In the genomic region with DNA sequence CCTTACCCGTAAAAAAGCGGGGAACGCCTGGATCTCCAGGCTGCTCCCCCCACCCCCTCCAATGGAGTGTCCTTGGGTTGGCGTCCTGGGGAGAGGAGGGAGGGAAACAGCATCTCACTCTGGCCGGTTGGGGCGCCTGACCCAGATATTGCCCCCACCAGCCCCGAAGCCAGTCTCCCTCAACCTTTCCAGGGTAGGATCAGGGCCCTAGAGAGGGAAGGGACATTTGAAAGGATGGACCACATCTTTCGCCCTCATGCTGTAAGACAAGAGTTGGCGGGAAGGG, we compare ENCODE assay signal across 9 mouse cellular contexts. TPM values are rescaled to one million over a fixed set of nuclear protein-coding genes. Genes with fewer than 3 reads are reported as not detected.
DNase-seq lines count a peak whose midpoint lies in the region; ATAC-seq and TF ChIP-seq lines count a peak whose summit lies in the region.
"Had no signal": no experiment of that assay in that cellular context is flagged by ENCODE, and none has a peak within 500 bp of the region (broad histone marks: within the 10 kb centered on the region; RNA-seq: fewer than 3 reads in every experiment).

No protein-coding gene starts in this region.

- no peak for TF ChIP-seq CTCF in heart, postnatal 0 days (IDR thresholded peaks at IDR 0.05; ENCODE audit: low read depth)

- H3K27ac ChIP-seq in heart, postnatal 0 days (ENCODE audit: low read depth): no peak overlapping the region
- no peak overlapping the region for H3K27ac ChIP-seq in hindbrain, embryonic 10.5 days
- no peak overlapping the region for H3K27ac ChIP-seq in midbrain, embryonic 11.5 days (ENCODE audit: low read depth, low read length)

- peaks cover 41% of the 10 kb centered on the region for H3K4me1 ChIP-seq in heart, postnatal 0 days (ENCODE audit: control insufficient read depth, insufficient read depth)
- H3K4me1 ChIP-seq in hindbrain, embryonic 10.5 days (replicated peaks): peaks cover 61% of the 10 kb centered on the region
- peaks cover 28% of the 10 kb centered on the region for H3K4me1 ChIP-seq in midbrain, embryonic 11.5 days (ENCODE audit: control insufficient read depth, insufficient read depth, low read length)

- no peak for TF ChIP-seq EP300 in heart, postnatal 0 days (IDR thresholded peaks at IDR 0.05; ENCODE audit: low read depth)

- ATAC-seq in heart, postnatal 0 days (ENCODE audit: insufficient read depth, low read depth): no peak
- no peak for ATAC-seq in midbrain, embryonic 11.5 days (ENCODE audit: low FRiP score)
- ATAC-seq in cerebellum, adult (ENCODE audit: insufficient number of reproducible peaks, low FRiP score, low TSS enrichment): no peak
- ATAC-seq: Patski had no signal

- H3K27me3 ChIP-seq in heart, postnatal 0 days (ENCODE audit: control insufficient read depth, insufficient read depth, low read length): peaks cover 6% of the 10 kb centered on the region; the same call in 1 of the 2 replicates
- peaks cover 54% of the 10 kb centered on the region for H3K27me3 ChIP-seq in hindbrain, embryonic 10.5 days (ENCODE audit: insufficient read depth, poor library complexity, severe bottlenecking)
- peaks cover 16% of the 10 kb centered on the region for H3K27me3 ChIP-seq in midbrain, embryonic 11.5 days (ENCODE audit: control insufficient read depth, insufficient read depth, low read length)
- H3K27me3 ChIP-seq: Patski had no signal

- intact Hi-C loops in gastrocnemius, postnatal 14 days (cut with DNase I; ENCODE audit: low total_unique reads): no loop called here

- H3K9me3 ChIP-seq in heart, postnatal 0 days (replicated peaks; ENCODE audit: control insufficient read depth, low read length): no peaks in the 10 kb centered on the region
- no peaks in the 10 kb centered on the region for H3K9me3 ChIP-seq in hindbrain, embryonic 10.5 days
- H3K9me3 ChIP-seq in midbrain, embryonic 11.5 days (ENCODE audit: control insufficient read depth, low read length): no peaks in the 10 kb centered on the region

- H3K4me3 ChIP-seq in heart, postnatal 0 days (ENCODE audit: low read depth, low read length): peak overlapping the region; percentile 65; the same call in 1 of the 2 replicates
- peak overlapping the region; percentile 58 for H3K4me3 ChIP-seq in hindbrain, embryonic 10.5 days
- H3K4me3 ChIP-seq in midbrain, embryonic 11.5 days (ENCODE audit: low read depth, low read length): peak overlapping the region; percentile 50; the same call in 1 of the 2 replicates

- 25% methylated on average over 9 of the region's 9 CpGs for WGBS in heart, postnatal 0 days
- WGBS in hindbrain, embryonic 10.5 days: 8% methylated on average over 9 of the region's 9 CpGs
- 7% methylated on average over 9 of the region's 9 CpGs for WGBS in midbrain, embryonic 11.5 days

- no peak for DNase-seq in heart, postnatal 0 days (ENCODE audit: low spot score)
- DNase-seq in heart, adult 8-10 months (ENCODE audit: low spot score): no peak
- DNase-seq in adrenal gland, postnatal 10 days: peak; percentile 47
- DNase-seq in hindbrain, embryonic 10.5 days (ENCODE audit: low spot score): no peak
- DNase-seq in midbrain, embryonic 11.5 days (ENCODE audit: low spot score, missing footprints): no peak
- no peak for DNase-seq in embryo, embryonic 9.5 days (ENCODE audit: extremely low spot score)
- DNase-seq in gastrocnemius, postnatal 14 days: no peak

- H3K36me3 ChIP-seq in heart, postnatal 0 days (replicated peaks; ENCODE audit: control insufficient read depth, insufficient read depth, low read length): no peaks in the 10 kb centered on the region
- no peaks in the 10 kb centered on the region for H3K36me3 ChIP-seq in hindbrain, embryonic 10.5 days
- H3K36me3 ChIP-seq in midbrain, embryonic 11.5 days (ENCODE audit: control insufficient read depth, insufficient read depth, low read length): no peaks in the 10 kb centered on the region

- H3K9ac ChIP-seq in heart, postnatal 0 days (replicated peaks; ENCODE audit: low read depth, low read length): no peak overlapping the region
- H3K9ac ChIP-seq in midbrain, embryonic 11.5 days (ENCODE audit: low read length): no peak overlapping the region; the same call in 1 of the 2 replicates

- H3K4me2 ChIP-seq in heart, postnatal 0 days (ENCODE audit: low read depth, low read length): 0 out of 2 replicates have a peak overlapping the region, but pooled peaks have one; percentile 99
- H3K4me2 ChIP-seq in midbrain, embryonic 11.5 days: no peak overlapping the region; the same call in 1 of the 2 replicates

RNA-seq across cellular contexts. Expression of gene Kcnab3, which starts 1.0 kb away (rescaled TPM):
- total RNA-seq in heart, postnatal 0 days (2014; rRNA removed; ENCODE audit: low replicate concordance): 1.1 and 2.8 TPM in 2 replicates
- polyA plus RNA-seq in heart, postnatal 0 days (2015; fragmentation: Nextera tagmentation; extraction: Ambion mirVana): 1.1 and 1.4 TPM in 2 replicates
- under 1 TPM in 3 of 4 experiments, not detected in 1; 0.17 to 0.38 (median 0.27) TPM for total RNA-seq in heart, adult 8-10 months (2022)
- total RNA-seq in adrenal gland, postnatal 10 days (2021): 1 to 10 TPM; 5.1 to 7.9 TPM
- 1.2 and 2.7 TPM in 2 replicates for polyA plus RNA-seq in hindbrain, embryonic 10.5 days (2016; fragmentation: Nextera tagmentation; extraction: Ambion mirVana)
- 1.8 and 2.9 TPM in 2 replicates for polyA plus RNA-seq in midbrain, embryonic 11.5 days (2014; fragmentation: Nextera tagmentation; extraction: Ambion mirVana)
- under 1 TPM; 0.18 to 0.24 TPM for total RNA-seq in gastrocnemius, postnatal 14 days (2021)

RNA-seq across cellular contexts. Expression of gene Trappc1, which starts 3.3 kb away (rescaled TPM):
- total RNA-seq in heart, postnatal 0 days (2014; rRNA removed; ENCODE audit: low replicate concordance): 240 and 263 TPM in 2 replicates
- 180 and 186 TPM in 2 replicates for polyA plus RNA-seq in heart, postnatal 0 days (2015; fragmentation: Nextera tagmentation; extraction: Ambion mirVana)
- 10 to 100 TPM; 46.5 to 50.6 (median 49.2) TPM for total RNA-seq in heart, adult 8-10 months (2022)
- total RNA-seq in adrenal gland, postnatal 10 days (2021): 10 to 100 TPM; 75.1 to 78.6 TPM
- polyA plus RNA-seq in hindbrain, embryonic 10.5 days (2016; fragmentation: Nextera tagmentation; extraction: Ambion mirVana): 189 and 208 TPM in 2 replicates
- polyA plus RNA-seq in midbrain, embryonic 11.5 days (2014; fragmentation: Nextera tagmentation; extraction: Ambion mirVana): 205 and 206 TPM in 2 replicates
- 10 to 100 TPM; 52.3 to 54.1 TPM for total RNA-seq in gastrocnemius, postnatal 14 days (2021)

RNA-seq across cellular contexts. Expression of gene Cntrob, which starts 3.5 kb away (rescaled TPM):
- total RNA-seq in heart, postnatal 0 days (2014; rRNA removed; ENCODE audit: low replicate concordance): 7.5 and 15.5 TPM in 2 replicates
- polyA plus RNA-seq in heart, postnatal 0 days (2015; fragmentation: Nextera tagmentation; extraction: Ambion mirVana): 6.9 and 8.4 TPM in 2 replicates
- 1 to 10 TPM; 1.8 to 5.1 (median 2.6) TPM for total RNA-seq in heart, adult 8-10 months (2022)
- total RNA-seq in adrenal gland, postnatal 10 days (2021): 10 to 100 TPM in 1 of 2 experiments, 1 to 10 TPM in 1; 7.8 to 12.6 TPM
- polyA plus RNA-seq in hindbrain, embryonic 10.5 days (2016; fragmentation: Nextera tagmentation; extraction: Ambion mirVana): 34.2 and 36.7 TPM in 2 replicates
- 20.0 and 28.3 TPM in 2 replicates for polyA plus RNA-seq in midbrain, embryonic 11.5 days (2014; fragmentation: Nextera tagmentation; extraction: Ambion mirVana)
- total RNA-seq in gastrocnemius, postnatal 14 days (2021): 1 to 10 TPM; 2.5 to 3.2 TPM

RNA-seq across cellular contexts. Expression of gene Rnf227, which starts 13.2 kb away (rescaled TPM):
- 1.5 and 10.2 TPM in 2 replicates for total RNA-seq in heart, postnatal 0 days (2014; rRNA removed; ENCODE audit: low replicate concordance)
- 3.4 and 4.3 TPM in 2 replicates for polyA plus RNA-seq in heart, postnatal 0 days (2015; fragmentation: Nextera tagmentation; extraction: Ambion mirVana)
- total RNA-seq in heart, adult 8-10 months (2022): under 1 TPM; 0.34 to 0.44 (median 0.39) TPM
- total RNA-seq in adrenal gland, postnatal 10 days (2021): 1 to 10 TPM; 4.2 to 7.2 TPM
- 18.0 and 19.9 TPM in 2 replicates for polyA plus RNA-seq in hindbrain, embryonic 10.5 days (2016; fragmentation: Nextera tagmentation; extraction: Ambion mirVana)
- polyA plus RNA-seq in midbrain, embryonic 11.5 days (2014; fragmentation: Nextera tagmentation; extraction: Ambion mirVana): 29.6 and 30.4 TPM in 2 replicates
- total RNA-seq in gastrocnemius, postnatal 14 days (2021): under 1 TPM; 0.35 to 0.68 TPM

RNA-seq across cellular contexts. Expression of gene Chd3, which starts 42.1 kb away (rescaled TPM):
- total RNA-seq in heart, postnatal 0 days (2014; rRNA removed; ENCODE audit: low replicate concordance): 23.6 and 23.8 TPM in 2 replicates
- polyA plus RNA-seq in heart, postnatal 0 days (2015; fragmentation: Nextera tagmentation; extraction: Ambion mirVana): 10.3 and 12.4 TPM in 2 replicates
- 10 to 100 TPM; 16.7 to 20.4 (median 18.3) TPM for total RNA-seq in heart, adult 8-10 months (2022)
- total RNA-seq in adrenal gland, postnatal 10 days (2021): 100 to 1,000 TPM in 1 of 2 experiments, 10 to 100 TPM in 1; 93.8 to 128 TPM
- polyA plus RNA-seq in hindbrain, embryonic 10.5 days (2016; fragmentation: Nextera tagmentation; extraction: Ambion mirVana): 45.1 and 46.9 TPM in 2 replicates
- polyA plus RNA-seq in midbrain, embryonic 11.5 days (2014; fragmentation: Nextera tagmentation; extraction: Ambion mirVana): 38.2 and 39.4 TPM in 2 replicates
- 10 to 100 TPM; 25.5 to 28.7 TPM for total RNA-seq in gastrocnemius, postnatal 14 days (2021)
